Mouse (Mus musculus) layer of hippocampus, adult 8-10 months (tissue): Measurements from ENCODE around the gene Yipf1. TPM values are rescaled to one million over a fixed set of nuclear protein-coding genes. Genes with fewer than 3 reads are reported as not detected.
"Not testable (repeated sequence)": the region's sequence is repeated elsewhere in the genome, so short reads cannot be mapped to it uniquely, and the experiment has no call there.

Source experiments
- DNase-seq, 2 experiments: peaks; one replicate each; pipeline ENCODE4 v3.0.0; 2022; ENCODE audit warnings: low spot score in 2 of 2
- total RNA-seq, 4 experiments: library from RNA; stranded (reverse); gene quantifications; 2 replicates each; pipeline ENCODE4 v1.2.4; 2022

The Yipf1 gene
- total RNA-seq, 4 experiments from 2014 or later: 47.8 to 56.9 (median 50.6) TPM

DNA sequence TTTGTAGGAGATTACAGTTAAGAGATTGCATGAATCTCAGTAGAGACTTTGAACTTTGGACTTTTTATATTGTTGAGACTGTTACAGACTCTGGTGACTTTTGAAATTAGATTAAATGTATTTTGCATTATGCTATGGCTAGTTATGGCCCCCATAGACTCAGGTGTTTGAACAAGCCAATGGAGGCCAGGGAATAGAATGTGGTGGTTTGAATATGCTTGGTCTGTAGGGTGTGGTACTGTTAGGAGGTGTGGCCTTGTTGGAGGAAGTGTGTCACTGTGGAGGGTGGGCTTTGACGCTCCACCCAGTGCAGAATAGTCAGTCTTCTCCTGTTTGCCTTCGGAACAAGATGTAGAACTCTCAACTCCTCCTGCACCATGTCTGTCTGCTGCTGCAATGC, 8.9 kb downstream of the Yipf1 start:
- DNase-seq: no peak

DNA sequence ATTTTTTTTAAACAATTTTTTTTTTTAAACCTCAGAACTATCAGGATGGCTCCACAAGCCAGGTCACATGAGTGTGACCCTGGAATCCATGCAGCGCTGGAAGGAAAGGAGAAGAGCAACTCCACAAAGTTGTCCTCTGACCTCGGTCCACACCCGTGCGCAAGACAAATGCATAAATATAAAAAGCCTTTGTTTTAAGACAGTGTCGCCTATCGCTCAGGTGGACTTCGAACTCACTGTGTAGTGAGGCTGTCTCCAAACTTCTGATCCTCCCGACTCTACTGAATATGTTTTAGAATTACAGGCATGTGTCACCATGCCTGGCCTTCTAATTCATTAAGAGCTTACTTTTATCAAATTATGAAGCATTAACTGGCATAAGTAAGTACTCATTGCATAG, 14.4 kb downstream of the Yipf1 start:
- no peak for DNase-seq

DNA sequence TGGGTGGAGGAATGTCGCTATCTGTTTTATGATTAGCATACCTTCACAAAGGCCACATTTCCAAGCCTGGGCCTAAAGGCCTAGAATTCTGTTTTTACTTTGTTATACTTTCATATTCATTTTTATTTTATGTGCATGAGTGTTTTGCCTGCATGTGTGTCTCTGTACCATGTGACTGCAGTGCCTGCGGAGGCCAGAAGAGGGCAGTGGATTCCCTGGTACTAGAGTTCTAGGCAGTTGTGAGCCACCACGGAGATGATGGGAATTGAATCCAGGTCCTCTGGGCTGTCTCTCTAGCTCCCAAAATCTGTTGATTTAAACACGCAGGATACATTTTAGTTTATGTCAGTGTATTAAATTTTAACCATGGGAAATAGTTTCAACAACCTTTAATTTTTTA, 19.4 kb downstream of the Yipf1 start:
- no peak for DNase-seq

DNA sequence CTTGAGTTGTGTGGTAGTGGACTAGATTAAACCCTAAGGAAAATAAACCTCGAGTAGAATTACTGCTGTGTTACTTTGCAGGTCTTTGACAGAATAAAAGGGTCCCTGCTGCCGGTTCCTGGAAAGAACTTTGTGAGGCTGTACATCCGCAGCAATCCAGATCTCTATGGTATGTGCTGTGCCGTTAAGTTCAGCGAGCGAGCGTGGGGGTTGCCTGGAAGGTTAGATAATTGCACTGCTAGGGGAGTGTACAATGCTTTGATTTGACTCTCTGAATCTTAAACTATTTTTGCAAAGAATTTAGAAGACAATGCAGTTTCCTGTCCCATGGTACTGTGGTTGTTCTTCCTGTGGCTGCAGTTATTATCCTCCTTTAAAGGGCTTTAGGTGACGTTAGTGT, 22.2 kb downstream of the Yipf1 start:
- no peak for DNase-seq

DNA sequence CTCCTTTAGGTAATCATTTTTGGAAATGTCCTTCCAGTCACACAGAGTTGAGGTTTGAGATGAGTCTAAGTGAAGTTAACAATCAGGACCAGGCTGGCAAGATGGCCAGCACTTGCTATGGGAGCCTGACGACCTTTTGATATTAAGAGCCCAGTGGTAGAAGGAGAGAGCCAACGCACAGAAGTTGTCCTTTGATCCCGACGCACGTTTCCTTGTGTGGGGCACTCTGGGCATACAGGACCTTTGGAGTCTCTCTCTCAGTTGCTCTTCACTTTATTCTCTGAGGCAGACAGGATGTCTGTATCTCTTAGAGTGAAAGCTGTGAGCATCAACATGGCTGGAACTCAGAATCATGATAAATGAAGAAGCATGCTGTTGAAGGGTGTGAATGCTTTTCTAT, 23.3 kb downstream of the Yipf1 start:
- DNase-seq: no peak

DNA sequence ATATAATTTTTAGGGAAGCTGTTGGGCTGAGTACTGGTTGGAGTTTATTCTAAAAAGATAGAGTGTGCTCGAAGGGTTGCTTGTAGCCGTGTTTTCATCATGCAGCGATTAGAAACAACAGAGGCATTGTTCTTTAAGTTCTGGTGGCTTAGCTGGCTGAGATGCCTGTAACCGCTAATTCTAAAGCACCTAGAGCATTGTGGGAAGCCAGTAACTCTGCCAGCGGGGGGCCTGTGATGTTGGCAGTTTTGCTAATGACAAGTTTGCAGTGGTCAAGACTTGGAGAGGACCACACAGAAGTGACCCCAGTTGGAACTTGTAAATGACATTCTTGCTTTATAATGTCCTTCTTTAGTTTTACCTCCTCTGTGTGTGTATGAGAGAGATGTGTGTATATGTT, 27.2 kb downstream of the Yipf1 start:
- DNase-seq: no peak

DNA sequence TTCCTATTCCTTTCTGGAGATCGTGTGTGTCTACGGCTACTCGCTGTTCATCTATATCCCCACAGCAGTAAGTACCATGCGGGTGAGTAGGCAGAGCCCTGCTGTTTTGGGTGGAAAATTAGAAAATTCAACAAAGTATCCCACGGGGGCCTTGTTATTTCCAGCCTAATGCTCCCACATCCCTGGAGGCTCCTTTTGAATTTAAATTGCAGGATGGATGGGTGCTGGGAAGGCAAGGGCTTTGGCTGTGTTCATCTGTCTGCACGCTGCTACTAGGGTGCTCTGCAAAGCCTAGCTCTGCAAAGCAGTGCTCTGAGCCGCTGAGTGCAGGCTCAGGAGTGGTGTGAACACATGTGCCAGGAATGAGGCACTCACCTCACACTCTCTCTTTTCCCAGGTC, 30.4 kb downstream of the Yipf1 start:
- DNase-seq: peak; percentile 30 to 33

DNA sequence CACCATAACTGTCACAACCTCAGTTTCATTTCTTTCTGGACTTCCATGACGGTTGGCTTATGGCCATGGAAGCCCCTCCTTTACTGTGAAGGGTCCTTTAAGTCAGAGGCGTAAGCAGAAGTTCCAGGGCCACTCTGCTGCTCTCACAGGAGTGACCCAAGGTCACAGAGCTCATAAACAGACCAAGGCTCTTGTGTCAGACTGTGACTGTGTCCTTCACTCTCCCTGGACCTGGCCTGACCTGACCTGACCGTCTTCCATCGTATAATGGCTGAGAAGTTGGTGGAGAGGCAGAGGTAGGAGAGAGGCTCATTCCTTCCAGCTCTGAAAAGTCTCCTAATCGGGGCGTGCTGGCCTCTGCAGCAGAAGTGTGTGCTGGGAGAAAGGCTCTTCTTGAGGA, 33.1 kb downstream of the Yipf1 start:
- no peak for DNase-seq

DNA sequence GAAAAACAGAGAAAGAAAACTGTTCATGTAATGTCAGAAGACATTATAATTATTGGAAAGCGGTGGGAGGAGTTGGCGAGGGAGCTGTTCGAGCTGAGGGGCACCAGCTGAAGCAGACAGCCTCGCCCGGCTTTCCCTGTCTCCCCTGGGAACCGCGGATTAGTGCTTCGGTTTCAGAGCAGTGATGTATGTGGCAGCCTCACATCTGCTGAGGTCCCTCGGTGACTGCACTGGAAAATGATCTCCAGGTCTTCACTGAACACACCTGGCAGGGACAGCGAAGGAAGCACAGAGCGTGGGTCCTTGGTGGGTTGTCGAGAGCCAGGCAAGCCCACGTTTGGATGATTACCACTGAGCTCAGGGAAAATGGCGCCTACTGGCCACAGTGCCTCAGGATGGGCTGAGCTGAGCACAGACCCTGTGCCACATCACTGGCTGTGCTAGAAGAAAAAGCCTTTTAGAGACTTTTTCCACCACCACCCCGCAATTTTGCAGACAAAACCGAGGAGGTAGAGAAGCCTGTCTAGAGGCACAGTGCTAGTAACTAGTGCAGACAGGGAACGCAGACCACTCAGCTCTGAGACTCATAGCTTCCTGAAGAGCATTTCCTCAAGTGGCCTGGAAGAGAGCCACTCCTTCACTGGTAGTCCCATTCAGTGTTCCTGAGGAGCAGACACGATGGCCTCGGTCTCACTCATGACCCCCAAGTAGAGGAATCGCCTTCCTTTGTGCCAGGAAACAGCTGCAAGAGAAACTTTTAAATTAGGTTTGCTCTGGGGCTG, 34.6 kb downstream of the Yipf1 start:
- no peak for DNase-seq

DNA sequence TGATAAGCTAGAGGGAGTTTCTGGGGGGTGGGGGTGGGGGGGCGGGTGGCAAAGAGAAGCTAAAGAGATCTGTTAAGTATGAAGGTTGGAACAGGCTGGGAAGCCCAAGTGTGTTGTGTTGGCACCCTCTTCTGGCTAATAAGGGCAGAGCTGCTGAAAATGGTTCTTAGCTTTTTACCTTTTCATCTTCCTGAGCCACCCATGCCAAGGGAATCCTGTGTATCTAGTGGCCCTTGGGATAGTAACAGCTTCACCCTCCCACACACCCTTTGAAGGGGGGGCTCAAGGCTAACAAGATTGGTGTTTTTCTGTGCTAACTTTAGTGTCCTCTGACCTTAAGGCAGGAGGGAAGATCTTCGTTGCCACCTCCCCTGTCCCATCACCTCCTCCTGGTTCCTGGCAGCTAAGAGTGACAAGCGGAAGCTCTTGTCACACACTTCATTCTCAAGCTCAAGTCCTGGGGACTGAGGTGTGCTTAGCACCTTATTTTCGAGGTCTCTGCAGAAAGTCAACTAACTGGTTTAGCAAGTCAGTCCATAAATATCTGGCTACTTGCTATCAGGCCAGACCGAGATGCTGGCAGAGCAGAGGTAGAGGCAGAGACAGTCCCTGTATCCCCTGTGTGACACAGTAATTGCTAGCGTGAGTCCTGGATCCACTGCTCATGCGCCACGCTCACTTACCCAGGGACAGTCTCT, 35.3 kb downstream of the Yipf1 start:
- peak in 1 of 2 experiments; percentile 45 for DNase-seq

DNA sequence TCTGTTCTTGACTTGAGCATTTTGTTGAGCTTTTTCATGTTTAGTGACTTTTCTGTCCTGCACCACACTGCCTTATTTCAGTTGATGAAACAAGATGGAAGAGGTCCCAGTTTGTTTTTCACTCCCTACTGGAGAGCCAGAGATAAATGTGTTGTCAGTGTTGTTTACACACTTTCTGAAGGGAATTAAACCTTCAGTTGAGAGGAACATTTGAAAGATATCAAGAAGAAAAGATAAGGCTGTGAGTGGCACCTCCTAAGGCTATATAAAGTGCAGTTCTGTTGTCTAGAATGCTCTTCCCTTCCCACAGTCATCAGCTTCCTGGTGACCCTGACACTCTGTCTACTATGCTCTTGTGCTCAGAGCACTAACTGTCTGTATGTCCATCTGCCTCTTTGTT, 37.2 kb downstream of the Yipf1 start:
- DNase-seq: no peak

DNA sequence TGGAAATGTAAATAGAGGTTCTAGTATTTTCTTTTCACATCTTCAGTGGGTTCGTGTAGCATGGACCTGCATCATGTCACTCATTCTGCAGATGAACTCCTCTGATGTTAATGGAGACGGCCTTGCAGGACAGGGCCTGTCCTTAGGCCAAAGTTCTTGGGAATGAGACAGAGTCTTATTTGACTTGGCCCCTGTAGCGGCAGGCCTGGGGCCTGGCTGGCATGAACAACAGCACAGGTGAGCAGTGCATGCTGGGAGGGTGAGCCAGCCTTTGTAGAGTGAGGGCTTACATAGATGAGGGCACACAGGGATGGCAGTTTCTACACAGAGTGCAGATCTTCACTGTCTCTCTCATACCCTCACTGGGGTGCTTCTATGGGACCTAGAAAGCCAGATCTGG, 39.4 kb downstream of the Yipf1 start:
- DNase-seq: no peak

DNA sequence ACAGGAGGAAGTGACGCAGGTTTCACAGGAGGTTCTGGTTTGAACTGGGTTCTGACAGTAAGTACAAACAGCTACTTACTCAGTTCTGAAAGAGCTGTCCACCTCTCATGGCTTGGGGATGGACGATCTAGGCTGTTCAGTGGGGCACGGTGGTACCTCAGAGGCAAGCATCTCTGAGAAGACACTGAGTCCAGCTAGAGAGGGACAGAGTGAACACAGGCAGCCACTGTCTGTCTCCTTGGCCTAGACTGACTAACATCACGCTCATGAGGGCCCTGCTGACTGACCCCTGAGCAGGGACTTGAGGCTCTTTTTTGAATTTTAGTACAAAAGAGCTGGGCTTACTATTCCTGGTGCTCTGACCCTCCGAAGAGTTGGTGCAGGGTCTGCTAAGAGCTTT, 40.0 kb downstream of the Yipf1 start:
- no peak for DNase-seq

DNA sequence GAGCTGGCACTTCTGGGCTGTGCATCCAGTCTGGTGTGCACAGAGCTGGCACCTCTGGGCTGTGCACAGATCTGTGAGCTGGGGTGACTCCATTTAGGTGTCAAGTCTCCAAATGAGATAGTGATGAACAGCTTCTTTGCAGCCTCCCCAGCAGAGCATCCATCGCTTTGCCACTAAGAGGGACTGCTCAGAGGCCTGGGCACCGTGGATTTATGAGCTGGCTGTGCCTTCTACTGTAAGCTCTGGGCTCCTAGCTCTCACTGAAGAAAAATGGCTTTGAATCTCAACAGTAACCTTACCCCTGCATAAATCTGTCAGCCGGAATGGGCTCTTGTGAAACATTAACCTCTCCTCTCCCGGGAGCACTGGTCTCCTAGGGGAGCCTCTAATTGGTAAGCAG, 40.4 kb downstream of the Yipf1 start:
- DNase-seq: no peak

DNA sequence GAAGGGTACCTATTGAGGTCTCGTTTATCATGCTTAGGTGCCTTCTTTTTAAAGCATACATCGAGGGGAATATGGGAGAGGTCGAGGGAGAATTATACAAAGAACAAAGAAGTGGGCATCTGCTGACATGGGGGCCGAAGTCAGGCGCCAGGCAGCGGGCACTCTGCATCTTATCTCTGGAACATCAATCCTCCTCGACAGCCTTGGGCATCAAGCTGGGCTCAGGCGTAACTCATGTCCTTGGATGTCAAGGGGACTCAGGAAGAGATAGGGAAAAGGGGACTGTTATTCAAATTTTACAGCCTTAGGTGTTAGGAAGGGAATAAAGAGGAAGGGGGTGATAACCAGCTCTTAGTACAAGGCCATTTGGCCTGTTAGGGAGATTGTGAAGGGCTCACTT, 43.0 kb downstream of the Yipf1 start:
- DNase-seq: not testable (repeated sequence)

DNA sequence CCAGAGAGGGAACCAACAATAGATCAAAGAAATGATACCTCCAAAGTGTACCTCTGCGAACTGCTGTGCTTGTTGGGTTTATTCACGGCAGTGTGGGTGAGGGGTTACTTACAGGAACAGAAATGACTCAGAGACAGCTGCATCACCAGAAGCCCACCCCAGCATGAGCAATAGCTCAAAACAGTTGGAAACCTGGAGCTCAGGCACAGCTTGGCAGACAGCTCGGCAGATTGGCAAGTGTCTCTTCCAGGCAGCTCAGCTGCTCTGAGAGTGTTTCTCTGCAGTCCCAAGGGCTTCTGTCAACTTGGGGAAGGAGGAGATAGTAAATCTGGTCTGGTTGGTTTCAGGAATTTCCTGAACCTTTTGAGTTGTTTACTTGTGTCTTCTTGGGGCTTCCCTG, 44.3 kb downstream of the Yipf1 start:
- DNase-seq: peak; percentile 51 to 58

DNA sequence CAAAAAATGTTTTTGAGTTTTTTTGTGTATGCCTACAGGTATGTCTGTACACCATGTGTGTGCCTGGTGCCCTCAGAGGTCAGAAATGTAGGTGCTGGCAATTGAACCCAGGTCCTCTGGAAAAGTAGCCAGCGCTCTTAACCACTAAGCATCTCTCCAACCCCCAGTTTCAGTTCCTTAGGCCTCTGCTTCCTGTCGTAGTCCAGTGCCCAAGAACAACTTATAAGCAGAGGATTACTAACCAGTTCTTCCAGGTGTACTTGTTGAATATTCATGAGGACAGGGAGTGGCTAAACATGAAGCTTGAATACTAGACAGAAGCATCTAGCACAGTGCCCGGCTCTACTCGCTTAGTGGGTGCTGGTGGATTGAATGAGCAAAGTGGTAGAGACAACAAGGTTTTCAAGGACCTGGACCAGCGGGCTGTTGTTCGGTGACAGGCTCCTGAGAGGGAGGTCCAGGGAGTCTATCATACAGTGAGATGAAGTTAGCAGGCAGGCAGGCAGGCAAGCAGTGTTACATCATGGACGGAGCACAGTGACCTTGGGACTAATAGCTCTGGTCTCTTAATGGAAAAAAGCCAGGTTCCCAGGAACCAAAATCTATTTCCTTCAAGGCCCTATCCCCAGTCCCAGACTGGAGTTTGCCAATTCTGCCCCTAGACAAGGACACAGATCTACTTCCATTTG, 46.4 kb downstream of the Yipf1 start:
- no peak for DNase-seq

DNA sequence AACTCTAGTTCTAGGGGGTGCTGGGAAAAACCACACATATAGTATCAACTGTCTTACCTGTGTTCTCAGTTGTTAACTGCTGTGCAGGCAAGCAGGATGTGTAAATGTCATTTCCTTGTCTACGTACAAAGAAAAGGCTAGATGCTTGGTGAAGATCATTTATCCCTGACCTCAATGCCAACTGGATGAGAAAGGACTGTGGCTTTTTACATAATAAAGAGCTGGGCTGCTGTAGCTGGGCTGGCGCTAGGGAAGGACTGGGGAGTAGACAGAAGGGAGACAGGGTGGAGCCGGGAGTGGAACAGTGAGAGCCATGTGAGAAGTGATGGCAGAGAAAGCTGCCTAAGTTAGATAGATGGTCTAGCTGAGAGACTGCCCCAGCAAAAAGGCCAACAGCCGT, 48.6 kb downstream of the Yipf1 start:
- DNase-seq: no peak

DNA sequence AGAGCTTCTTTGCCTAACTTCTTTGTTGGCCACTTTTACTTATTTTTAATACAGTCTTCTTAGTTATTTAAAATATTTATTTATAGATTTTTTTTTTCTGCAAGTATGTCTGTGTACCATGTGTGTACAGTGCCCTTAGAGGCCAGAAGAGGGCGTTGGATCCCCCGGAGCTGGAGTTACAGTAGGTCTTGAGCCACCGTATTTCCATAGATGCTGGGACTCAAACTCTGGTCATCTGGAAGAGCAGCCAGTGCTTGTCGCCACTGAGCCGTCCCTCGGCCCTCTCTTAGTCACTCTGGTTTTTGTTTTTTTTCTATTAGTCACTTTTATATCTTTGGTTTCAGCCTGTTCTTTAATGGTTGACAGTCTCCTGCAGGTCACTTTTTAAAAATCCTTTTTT, 49.4 kb downstream of the Yipf1 start:
- no peak for DNase-seq

DNA sequence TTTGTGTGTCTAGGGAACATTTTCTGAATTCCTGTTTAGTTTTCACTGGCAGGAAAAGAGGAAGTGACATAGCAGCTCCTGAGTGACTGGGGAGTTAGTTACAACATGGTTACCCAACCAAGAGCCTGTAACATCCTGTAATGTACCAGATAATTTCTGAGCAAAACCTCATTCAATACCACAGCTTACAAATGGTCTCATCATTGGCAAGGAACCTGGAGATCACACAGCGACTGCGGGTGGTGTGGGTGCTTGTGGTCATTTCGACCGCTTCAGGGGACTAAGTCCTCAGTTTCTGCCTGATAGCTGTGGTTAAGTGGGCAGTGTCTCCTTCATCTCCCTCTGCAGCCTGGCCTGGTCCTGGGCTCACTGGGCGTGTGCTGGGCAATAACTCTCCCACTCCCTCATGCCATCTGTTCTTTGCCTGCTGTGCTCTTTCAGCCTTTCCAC, 50.1 kb downstream of the Yipf1 start:
- DNase-seq: no peak

DNA sequence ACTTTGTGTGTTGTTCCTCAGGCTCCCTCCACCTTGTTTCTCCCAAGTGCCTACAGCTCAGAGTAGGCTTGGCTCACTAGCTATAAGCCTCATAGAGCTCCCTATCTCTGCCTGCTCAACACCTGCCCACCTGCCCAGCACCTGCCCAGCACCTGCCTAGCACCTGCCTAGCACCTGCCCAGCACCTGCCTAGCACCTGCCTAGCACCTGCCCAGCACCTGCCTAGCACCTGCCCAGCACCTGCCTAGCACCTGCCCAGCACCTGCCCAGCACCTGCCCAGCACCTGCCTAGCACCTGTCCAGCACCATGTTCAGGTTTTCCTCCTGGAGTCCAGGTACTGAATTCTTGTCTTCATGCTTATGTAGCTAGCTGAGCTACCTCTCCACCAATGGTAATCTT, 52.2 kb downstream of the Yipf1 start:
- not testable (repeated sequence) for DNase-seq

DNA sequence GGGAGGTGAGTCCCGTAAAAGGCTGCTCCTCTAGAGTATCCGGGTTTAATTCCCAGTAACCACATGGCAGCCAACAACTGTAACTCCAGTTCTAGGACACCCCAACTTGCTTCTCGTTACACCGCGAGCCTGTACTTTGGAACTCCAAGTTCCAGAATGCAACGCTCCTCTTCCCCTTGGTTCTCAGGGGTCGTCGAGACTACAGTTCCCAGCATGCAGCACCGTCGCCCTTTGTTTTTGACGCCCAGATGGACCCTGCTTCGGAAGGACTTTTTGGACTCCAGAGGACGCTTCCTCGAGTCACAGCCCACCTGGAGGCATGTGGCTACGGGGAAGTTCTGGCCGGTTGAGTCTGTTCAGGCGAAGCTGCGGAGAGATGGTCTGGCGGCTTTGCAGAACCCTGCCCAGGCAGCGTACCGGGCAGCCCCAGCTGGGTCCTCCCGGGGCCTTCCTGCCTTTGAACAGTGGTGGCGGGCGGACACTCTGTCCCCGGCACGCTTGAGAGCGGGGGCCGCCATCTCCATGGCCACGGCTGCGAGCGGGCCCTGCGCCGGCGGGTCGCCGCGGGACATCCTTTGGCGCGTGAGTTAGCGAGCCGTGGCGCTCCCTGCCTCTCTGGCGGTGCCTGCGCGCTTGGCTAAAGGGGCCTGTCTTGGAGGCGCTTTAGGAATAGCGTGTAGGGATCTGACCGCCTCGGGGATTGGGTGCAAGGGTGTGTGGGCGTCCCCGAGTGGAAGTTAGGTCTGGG, 53.6 kb downstream of the Yipf1 start, which contains the start of gene Ndc1:
Gene Ndc1, plus strand, starts transcription at position 218 of the 748 bp plus-strand sequence.
- peak; percentile 77 to 84 for DNase-seq
